Mouse (Mus musculus): ENCODE data around the gene Fbrsl1.

The Fbrsl1 gene

DNA sequence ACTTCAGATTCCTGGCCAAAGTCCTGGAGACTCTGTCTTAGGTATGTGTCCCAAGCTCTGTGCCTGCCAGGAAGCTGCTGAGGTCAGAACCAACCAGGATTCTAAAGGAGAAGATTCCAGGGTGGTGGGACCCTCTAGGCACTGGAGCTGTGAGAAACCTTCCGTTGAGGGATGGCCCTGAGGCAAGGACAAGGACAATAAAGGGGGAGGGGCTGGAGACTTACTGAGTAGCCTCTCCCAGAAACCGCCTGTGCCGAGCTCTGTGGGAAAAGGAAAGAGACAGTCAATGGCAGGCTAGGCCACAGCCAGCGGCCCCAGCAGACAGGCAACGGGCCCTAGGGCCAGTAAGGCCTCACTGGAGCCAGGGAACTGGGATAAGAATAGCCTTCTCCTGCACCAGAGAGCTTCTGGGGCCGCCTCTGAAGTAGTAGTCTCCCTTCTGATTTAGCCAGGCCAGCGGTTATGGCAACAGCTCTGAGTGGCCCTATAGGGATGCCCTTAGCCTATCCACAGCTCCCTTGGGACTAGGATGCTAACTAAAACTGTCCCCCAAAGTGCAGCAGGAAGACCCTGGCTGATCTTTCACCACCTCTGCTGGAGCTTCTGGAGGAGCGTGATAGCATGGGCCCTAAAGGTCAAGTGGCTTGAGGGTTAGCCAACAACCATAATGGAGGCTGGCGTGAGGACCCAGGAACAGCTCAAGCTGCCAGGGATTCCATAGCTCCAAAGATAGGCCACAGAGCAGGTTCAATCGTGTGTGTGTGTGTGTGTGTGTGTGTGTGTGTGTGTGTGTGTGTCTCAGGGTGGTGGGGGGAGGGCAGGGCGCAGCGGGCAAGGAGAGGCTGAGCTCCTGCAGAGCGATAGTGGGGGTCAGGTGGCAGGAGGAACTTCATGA lies 32.2 kb downstream of the Fbrsl1 start:
- no peak for DNase-seq (ENCODE audit: low read depth, low spot score)

DNA sequence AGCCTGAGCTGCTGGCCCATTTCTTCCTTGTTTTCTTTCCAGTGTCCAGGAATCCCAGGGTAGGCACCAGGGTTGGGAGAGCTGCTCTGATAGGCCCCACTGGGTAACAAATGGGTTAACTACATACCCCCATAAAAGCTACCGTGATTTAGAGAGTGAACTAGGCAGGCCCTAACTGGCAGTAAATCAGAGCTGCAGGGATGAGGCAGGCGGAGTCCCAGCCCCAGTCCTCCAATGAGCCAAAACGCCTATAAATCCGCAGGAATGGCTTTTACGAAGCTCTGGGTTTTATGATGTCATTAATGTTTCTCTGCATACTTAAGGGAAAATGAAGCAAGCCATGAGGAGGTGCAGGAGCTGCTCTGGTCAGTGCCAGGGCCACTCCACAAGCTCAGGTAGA lies 33.3 kb downstream of the Fbrsl1 start:
- DNase-seq (ENCODE audit: low read depth, low spot score) = no peak

DNA sequence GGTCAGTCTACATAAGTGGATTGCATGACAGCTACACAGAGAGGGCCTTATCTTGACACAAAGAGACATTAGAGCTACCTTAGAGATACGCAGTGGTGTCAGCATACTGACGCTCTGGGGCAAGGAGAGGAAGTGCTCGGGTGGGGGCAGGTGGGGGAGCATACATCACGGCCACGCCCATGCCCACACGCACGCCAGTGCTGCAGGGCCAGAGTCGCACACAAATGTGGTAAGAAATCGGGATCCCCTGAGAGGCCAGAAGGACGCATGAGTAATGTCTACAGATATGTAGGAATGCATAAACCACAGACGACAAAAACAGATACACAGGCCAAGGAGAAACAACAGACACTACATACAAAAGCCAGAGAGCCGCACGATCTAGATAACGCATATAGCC lies 35.3 kb downstream of the Fbrsl1 start:
- no peak for DNase-seq (ENCODE audit: low read depth, low spot score)

DNA sequence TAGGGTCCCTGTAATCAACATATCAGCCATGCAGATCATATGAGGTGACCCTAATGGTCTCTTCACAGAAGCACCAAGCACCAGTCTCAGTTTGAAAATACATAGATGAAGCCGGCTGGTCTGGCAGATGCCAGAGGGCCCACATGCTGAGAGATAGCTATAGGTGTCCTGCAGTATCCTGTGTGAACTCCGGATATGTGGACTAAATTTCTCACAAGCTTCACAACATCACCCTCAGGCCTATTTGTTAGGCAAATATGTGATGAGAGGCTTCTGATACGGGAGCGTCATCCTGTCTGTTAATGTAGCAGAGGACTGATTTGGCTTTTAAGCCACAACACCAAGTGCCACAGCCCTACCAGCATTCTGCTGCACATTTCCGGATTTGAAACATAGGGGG lies 37.9 kb downstream of the Fbrsl1 start:
- DNase-seq (ENCODE audit: low read depth, low spot score) = no peak

DNA sequence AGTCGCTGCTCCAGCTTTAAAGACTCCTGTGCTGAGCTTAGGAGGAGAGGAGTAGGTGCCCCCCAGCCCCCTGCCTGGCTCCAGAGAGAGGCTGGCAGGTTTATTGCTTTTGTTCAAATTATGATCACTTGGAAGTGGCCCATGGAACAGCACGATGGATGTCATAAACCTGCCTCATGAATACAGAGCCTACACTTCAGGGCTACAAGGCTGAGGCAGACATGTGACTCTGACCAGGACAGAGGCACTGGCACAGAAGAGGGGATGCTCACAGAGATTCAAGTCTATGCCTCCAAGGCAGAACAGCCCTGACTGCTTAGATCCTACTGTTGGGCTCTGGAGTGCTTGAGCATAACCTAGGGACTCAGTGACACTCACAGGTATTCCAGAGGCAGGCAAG lies 39.3 kb downstream of the Fbrsl1 start:
- DNase-seq (ENCODE audit: low read depth, low spot score) = no peak

DNA sequence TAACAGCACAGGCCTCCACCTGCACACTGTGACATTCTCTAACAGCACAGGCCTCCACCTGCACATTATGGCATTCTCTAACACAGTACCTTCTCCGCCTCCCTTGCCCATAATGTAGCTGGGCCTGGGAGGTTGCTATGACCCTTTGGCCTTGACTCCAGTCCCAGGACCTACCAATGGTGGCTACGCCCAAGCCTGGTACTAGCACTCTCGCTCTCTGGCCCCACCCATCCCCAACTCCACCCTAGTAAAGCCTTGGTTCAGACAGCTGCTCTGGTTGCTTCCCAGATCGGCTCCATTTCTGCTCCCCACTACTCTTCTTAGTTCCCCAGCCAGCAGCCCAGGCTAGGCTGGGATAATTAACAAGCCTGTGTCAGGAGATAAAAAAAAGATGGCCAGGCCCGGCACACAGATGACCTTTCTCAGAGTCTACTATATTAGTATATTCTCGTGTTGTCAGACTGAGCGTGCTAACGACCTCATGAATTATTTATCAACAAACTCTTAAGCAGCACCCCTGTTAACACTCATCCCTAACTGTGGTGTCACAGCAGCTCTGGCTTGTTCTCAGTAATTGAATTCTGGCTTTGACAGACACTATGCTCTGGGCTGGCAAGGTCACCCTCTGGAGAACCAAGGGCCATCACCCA lies 42.1 kb downstream of the Fbrsl1 start:
- no peak for DNase-seq (ENCODE audit: low read depth, low spot score)

DNA sequence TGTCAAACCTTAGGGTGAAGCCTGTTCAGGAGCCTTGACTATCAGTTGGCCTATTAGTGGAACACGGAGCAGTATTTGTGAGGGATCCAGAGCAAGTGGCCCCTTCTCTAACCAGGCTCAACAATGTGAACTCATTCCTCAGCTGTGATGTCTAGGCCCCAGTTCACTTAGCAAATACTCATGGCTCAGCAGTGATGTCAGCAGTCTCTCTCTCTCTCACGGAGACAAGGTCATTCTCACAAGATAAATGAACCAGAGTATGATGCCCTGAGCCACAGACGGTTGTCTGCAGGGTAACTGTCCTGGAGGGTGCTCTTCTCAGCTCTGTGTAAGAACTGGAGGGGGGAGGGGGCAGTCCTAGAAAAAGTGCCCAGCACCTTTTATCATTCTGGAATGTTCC lies 44.4 kb downstream of the Fbrsl1 start:
- no peak for DNase-seq (ENCODE audit: low read depth, low spot score)

DNA sequence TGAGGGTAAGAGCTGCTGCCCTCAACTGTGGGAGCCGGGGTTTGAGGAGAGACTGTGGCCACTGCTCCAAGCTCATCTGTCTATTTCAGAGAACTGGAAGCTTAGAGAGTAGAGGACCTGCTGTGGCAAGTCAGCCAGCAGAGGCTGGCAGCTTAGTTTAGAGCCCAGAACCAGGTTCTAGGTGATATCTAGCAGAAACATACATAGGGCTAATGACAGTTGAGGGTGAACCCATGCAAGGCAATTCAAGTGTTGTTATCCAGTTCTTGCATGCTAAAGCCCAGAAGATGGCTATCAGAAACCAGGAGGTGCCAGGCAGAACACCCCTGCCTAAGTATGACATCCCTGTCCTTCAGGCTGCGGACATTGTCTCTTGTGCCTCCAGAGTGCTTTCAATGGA lies 45.7 kb downstream of the Fbrsl1 start:
- DNase-seq (ENCODE audit: low read depth, low spot score) = no peak

DNA sequence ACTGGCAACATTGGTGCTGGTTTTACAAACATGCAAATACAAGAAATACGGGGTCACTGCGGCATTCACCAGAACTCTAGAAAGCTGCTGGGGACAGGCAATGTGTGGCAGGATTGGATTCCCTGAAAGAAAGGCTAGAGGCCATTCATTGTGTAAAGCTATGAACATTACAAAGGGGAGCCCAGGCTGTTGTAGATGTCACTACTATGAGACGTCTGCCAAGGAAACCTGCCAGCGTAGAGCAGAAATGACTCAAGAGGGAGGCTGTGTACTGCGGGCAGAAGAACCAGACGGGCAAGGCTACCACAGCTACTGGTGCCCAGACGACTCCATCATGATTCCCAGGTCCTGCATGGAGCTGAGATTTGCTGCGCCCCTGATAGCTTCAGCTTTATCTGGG lies 47.2 kb downstream of the Fbrsl1 start:
- DNase-seq (ENCODE audit: low read depth, low spot score) = no peak

DNA sequence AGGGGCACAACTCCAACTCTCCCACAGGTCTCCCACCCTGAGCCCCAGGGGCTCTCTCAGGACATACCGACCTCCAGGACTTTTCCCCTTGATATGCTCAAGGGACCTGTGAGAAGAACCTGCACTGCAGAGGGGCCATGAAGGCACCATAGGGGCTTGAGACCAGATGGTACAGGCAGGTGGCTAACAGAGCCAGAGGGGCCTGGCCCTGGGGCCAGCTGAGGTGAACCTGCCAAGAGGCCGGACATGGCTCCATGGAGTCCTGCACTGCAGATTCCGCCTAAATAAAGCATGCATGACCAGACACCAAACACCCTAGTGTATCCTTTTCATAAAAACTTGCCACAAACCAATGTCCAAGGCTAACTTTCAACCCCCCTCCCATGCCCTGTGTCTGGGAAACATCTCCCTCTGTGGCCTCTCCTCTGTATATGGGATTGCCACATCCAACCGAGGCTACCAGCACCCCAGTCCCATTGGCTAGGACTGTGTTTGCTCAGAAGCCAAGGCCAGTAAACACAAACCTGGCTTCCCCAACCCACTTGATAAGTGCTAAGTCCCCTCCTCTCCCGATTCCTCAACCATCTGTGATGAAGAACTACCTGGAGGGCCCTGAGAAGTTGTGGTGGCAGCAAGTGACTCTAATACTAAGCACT lies 53.2 kb downstream of the Fbrsl1 start:
- no peak for DNase-seq (ENCODE audit: low read depth, low spot score)

DNA sequence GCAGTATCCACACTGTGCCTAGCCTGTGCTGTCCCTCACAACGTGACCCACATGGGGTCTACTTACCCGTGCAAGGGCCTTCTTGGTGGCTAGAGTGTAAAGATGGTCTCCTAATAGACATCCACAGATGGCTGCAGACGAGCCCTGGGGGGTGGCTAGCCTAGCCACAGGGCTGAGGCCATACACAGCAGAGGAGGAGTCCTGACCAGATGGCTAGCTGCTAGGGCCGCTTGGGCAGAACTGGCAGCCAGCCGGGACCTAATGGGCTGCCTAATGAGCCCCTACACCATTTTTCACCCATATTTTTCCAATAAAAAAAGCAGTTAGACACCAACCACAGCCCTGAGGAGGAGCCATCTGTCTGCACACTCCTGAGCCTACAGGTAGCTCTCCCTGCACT lies 55.6 kb downstream of the Fbrsl1 start:
- no peak for DNase-seq (ENCODE audit: low read depth, low spot score)

DNA sequence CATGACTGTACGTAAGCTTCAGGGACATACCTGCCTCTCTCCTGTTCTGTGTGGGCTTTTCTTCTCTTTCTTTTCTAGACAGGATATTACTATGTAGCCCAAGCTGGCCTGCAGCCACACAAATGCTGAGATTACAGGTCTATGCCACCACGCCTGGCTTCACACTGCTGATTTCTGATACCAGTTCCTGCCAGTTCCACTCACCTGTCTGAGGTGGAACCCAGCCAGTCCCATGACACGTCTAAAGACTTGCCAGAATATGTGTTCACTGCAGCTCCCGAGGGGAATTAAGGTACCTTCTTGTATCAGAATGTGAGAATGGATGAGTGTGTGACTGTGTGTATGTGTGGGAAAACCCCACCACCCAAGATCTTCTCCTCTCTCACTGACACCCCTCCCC lies 57.7 kb downstream of the Fbrsl1 start:
- no peak for DNase-seq (ENCODE audit: low read depth, low spot score)

DNA sequence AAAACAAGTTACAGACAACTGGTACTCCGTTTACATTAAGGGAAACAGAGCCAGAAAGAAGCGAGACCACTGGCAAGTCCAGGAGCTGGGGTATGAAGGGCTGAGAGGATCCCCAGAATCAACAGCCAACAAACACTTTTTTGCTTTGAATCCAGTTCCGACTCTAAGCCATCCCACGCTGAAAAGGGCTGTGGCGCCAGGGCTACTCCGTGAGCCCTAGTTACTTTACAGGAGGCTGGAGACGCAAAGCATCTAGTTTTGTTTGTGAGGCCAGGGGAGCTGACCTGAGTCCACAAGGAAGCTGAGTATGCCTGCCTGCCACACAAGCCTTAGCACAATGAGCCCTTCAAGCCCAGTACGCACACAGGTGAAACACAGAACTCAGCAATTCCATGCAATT lies 61.0 kb downstream of the Fbrsl1 start:
- DNase-seq (ENCODE audit: low read depth, low spot score) = no peak

DNA sequence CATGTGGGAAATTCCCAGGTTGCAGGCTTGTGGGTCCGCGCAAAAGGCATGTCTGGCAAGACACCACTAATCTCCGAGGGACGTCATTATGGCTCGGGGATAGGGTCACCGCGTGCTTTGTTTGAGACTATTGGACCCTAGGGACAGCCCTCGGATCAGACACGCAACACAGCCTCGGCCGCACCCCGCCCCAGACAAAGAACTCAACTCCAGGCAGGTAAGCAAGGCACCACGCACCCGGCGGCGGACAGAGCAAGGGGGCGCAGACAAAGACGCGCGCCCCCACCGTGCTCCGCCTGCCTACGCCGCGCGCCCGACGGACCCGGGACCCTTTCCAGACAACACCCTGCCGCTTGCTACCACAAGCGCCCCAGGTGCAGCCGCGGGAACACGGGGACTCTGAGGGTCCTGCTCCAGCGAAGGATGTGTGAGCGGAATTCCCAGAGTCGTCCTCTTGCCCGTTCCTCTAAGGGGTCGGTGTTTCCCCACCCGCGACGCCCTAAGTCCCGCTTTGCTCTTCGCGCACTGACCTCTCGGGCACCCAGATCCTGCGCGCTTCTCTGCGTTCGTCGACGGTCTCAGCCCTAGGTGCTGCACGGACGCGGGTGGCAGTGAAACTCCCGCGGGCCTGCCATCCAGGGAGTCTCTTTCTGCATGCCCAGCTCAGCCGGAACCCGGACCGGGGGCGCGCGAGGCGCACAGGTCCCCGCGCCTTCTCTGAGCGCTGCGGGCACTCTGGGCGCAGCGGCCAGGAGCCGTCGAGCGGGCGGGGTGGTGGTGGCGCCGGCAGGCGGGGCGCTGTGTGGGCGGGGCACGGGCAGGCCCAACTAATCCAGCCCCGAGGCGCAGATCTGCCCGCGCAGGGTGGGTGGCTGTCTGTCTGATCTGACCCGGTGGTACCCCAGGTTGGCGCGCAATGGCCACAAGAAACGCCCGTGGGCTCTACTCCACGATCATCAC lies 61.7 kb downstream of the Fbrsl1 start:
- DNase-seq (ENCODE audit: low read depth, low spot score) = peak; percentile 28

DNA sequence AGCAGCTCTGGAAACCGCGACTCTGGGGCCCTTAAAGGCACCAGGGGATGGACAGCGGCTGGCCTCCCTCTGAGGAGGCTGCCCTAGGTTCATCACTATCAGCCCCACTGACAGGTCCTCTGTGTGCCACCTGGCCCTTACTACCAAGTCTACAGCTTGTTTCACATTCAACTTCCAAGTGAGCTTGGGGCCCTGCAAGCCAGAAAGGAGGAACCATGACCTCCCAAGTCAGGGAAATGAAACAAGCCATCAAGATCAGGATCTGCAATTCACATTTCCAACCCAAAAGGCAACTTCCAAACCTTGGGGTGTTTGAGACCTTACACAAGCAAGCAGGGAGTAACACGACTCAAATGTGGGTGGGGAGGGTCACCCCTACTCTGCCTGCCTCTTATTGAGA lies 63.0 kb downstream of the Fbrsl1 start:
- DNase-seq (ENCODE audit: low read depth, low spot score) = no peak

DNA sequence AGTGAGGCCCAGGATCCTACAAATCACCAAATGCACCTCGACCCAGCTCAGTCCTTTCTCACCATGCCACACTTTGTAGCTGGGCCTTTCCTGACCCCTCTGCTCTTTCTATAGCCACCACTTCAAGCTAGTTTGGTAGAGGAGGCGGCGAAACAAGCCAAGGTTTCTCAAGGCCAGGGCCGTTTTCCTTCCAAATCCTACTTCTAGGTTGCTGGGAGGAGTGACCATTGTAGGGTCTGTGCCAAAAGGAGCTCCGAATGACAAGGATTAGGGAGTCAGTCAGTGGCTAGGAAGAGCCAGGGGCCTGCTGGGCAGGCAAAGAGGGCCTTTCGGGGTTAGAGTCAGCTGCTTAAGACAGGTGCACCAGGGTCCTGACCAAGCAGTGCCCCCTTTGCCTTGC lies 63.8 kb downstream of the Fbrsl1 start:
- no peak for DNase-seq (ENCODE audit: low read depth, low spot score)

DNA sequence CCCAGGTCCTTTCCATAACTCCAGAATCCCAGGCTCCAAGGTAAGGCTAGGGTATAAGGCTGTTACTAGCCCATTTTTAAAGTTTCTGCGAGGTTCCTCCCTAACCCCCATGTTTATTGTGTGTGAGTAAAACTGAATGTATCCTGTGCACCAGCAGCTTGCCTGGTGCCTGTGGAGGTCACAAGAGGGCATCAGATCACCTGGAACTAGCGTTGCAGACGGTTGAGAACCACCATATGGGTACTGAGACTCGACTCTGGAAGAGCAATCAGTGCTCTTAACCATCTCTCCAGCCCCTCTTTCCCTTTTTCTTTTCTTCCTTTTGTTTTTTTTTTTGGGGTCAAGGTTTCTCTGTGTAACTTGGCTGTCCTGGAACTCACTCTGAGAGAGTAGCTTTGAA lies 68.5 kb downstream of the Fbrsl1 start:
- DNase-seq (ENCODE audit: low read depth, low spot score) = no peak

DNA sequence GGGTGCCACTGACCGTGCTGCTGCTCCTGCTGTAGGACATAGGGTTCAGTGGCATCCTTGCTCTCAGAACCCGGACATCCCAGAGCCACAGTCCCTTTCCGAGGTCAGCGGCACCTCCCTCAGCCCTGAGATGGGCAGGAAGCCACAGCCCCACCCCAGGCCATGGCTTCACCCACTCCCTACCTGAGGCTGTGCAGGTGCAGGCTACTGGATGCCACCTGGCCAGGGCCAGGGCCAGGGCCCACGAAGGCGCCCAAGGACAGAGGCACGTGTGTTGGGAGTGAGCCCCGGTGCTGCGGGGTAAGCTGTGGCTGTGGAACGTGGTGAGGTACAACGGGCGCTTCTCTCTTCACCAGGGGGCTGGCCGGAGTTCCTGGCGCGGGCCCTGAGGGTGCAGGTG lies 69.2 kb downstream of the Fbrsl1 start:
- no peak for DNase-seq (ENCODE audit: low read depth, low spot score)

DNA sequence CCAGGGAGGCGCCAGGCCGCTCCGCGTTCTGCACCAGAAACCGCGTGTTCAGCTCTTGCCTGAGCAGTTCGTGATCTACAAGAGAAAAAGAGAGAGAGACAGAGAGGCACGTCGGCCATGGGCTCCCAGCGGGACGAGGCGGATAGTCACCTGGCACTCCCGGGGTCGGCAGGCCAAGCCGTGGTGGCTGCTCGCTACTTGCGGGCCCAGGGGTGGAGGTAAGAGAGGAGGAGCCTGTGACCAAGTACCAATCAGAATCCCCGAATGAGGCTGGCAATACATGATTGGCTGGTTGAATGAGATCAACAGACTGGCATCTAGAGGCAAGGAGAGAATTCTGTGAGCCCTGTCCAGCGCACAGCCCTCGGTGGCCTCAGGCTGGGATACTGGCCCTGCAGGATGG lies 70.1 kb downstream of the Fbrsl1 start:
- DNase-seq (ENCODE audit: low read depth, low spot score) = no peak

DNA sequence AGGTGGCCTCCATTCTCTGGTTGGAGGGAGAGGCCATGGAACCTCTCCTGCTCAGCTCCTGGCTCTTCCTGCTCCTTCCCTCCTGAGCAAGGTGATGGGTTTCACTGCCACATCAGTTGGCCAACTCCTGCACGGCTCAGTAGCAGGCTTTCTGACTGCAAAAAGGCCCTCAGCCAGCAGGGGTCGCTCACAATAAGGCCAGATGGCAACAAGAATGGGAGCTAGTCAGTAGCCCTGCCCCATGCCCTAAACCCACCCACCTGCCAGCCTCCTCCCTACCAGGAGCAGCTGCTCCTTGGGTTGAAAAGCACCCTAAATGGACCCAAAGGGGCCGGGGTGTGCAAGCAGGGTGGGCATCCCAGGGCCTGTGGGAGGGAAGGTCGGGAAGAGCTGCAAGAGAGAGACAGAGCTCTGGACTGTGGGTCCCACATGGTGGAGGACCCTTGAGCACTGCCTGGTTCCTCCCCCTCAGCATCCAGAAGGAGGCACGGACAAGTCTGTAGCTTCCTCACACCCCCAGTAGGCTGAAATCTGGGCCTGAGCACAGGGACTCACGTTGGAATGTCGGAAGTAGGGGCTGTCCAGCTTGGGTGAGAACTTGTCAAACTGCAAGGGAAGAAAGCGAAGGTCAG lies 71.4 kb downstream of the Fbrsl1 start:
- peak; percentile 28 for DNase-seq (ENCODE audit: low read depth, low spot score)

All from retina, adult 2 months (tissue).